Mouse (Mus musculus): ENCODE measurements at regions not wholly inside any gene's neighbourhood (a gene's known extent, or its start where the extent isn't known, plus 50 kb on each side); places are given as distances from the start of the nearest gene placed in this dataset.

GRCm38 (mm10) chr16:55582906-55583305 is 255.8 kb downstream of the Nfkbiz start:
- TF ChIP-seq CTCF (IDR thresholded peaks at IDR 0.05; ENCODE audit: borderline replicate concordance, control insufficient read depth, extremely low read depth, insufficient read depth, low read length, poor library complexity), result no peak
- TF ChIP-seq POLR2A (IDR thresholded peaks at IDR 0.05; ENCODE audit: control insufficient read depth, extremely low read depth, insufficient read depth, low read length, poor library complexity), result no peak
